Mouse (Mus musculus) liver, embryonic 14.5 days (tissue): ENCODE data around the gene Olfr1367. TPM values are rescaled to one million over a fixed set of nuclear protein-coding genes. Genes with fewer than 3 reads are reported as not detected.
A peak's percentile ranks its signal among the peaks of the same experiment; 100 is the strongest.

ENCODE experiments used
- ATAC-seq: fragments of 200-750 bp; cut with Nextera tagmentation; 2 replicates; pipeline ENCODE4 v1.8.0; 2017; ENCODE audit warnings: moderate number of reproducible peaks, mild to moderate bottlenecking, moderate library complexity; ENCODE audit not compliant: insufficient read depth
- DNase-seq, 3 experiments: peaks; one replicate each; pipeline ENCODE4 v3.0.0-alpha.2; 2012 to 2013; ENCODE audit warnings: low read depth in 3 of 3, low spot score in 3 of 3
- H3K27ac ChIP-seq: fragments of 300-500 bp; sonication (generic); 2 replicates; pipeline ENCODE4 v1.5.1; 2014; ENCODE audit warnings: moderate library complexity, mild to moderate bottlenecking, control low read depth, inconsistent platforms
- H3K27me3 ChIP-seq: fragments of 300-500 bp; sonication (generic); 2 replicates; pipeline ENCODE4 v1.6.1; 2014; ENCODE audit warnings: mild to moderate bottlenecking, low read length, moderate library complexity; ENCODE audit not compliant: control insufficient read depth, insufficient read depth
- H3K36me3 ChIP-seq: fragments of 300-500 bp; sonication (generic); replicated peaks from 2 replicates; pipeline ENCODE4 v1.6.1; 2014; ENCODE audit warnings: low read depth; ENCODE audit not compliant: control insufficient read depth, insufficient read depth
- H3K4me1 ChIP-seq, 2 experiments: fragments of 200-500 bp in 1 of 2; fragments of 300-500 bp in 1 of 2; sonication (generic) in 1 of 2; replicated peaks; 2 replicates each; pipeline ENCODE4 v1.6.1; 2012 to 2014; ENCODE audit warnings: antibody characterized with exemption in 1 of 2, inconsistent platforms in 1 of 2, low read length in 1 of 2; ENCODE audit not compliant: control insufficient read depth in 2 of 2, insufficient read depth in 2 of 2
- H3K4me2 ChIP-seq: fragments of 300-500 bp; sonication (generic); 2 replicates; pipeline ENCODE4 v1.6.1; 2014; ENCODE audit warnings: low read depth, mild to moderate bottlenecking, control low read depth, moderate library complexity
- H3K4me3 ChIP-seq, 2 experiments: fragments of 200-500 bp in 1 of 2; fragments of 300-500 bp in 1 of 2; sonication (generic) in 1 of 2; 2 replicates each; pipeline ENCODE4 v1.5.1; 2012 to 2014; ENCODE audit warnings: low read depth in 2 of 2, low read length in 2 of 2, mild to moderate bottlenecking in 2 of 2, control low read depth in 1 of 2, inconsistent platforms in 1 of 2, moderate library complexity in 1 of 2; ENCODE audit not compliant: insufficient read depth in 1 of 2
- H3K9ac ChIP-seq: fragments of 300-500 bp; sonication (generic); replicated peaks from 2 replicates; pipeline ENCODE4 v1.6.1; 2014; ENCODE audit warnings: mild to moderate bottlenecking, control low read depth, moderate library complexity
- H3K9me3 ChIP-seq: fragments of 300-500 bp; sonication (generic); 2 replicates; pipeline ENCODE4 v1.6.1; 2016; ENCODE audit warnings: low read length, mixed read lengths; ENCODE audit not compliant: control insufficient read depth
- CTCF ChIP-seq: IDR thresholded peaks from 2 replicates; pipeline ENCODE4 v1.5.1; 2016; ENCODE audit warnings: antibody characterized with exemption, low read depth, control low read depth
- EP300 ChIP-seq: IDR thresholded peaks from 2 replicates; pipeline ENCODE4 v1.6.1; 2016; ENCODE audit warnings: antibody characterized with exemption, low read depth
- WGBS: fragments of 180-500 bp; shearing (Covaris S2); extraction: QIAGEN DNeasy Blood & Tissue Kit; methylation state at CpG from one replicate; pipeline ENCODE4 v1.1.7; 2014; ENCODE audit not compliant: insufficient replicate concordance; 5-methylcytosine and 5-hydroxymethylcytosine counted together
- polyA plus RNA-seq, 2 experiments: library from polyadenylated mRNA; depleted of rRNA in 1 of 2; stranded (reverse) in 1 of 2; unstranded in 1 of 2; fragments of >200 nt; fragmentation: Nextera tagmentation in 1 of 2; extraction: Ambion mirVana in 1 of 2; gene quantifications; 2 replicates each; pipeline versions ENCODE4 v1.2.1 to v1.2.3; 2012 to 2014

Gene Olfr1367
- polyA plus RNA-seq, 2 experiments = not detected

- peak within 1 kb of the TSS; percentile 84 to 87 for H3K4me3 ChIP-seq
- no peaks in the 10 kb centered on the region for H3K9me3 ChIP-seq
- peak within 1 kb of the TSS; percentile 61 for H3K27ac ChIP-seq
- peak within 1 kb of the TSS; percentile 94 for H3K9ac ChIP-seq
- DNase-seq (peak; percentile 82 to 92 (median 86)), ATAC-seq (peak; percentile 99)
- under 1% methylated on average over 29 of the region's 29 CpGs for WGBS
- H3K4me2 ChIP-seq = peak within 1 kb of the TSS; percentile 89
- no peak for TF ChIP-seq CTCF
- peak; percentile 25; the same call in 1 of the 2 replicates for TF ChIP-seq EP300
- H3K36me3 ChIP-seq = peaks cover 3% of the 10 kb centered on the region; the same call in 1 of the 2 replicates
- no peaks in the 10 kb centered on the region for H3K27me3 ChIP-seq
- peaks cover 3 to 8% of the 10 kb centered on the region in 2 experiments; a peak in 3 of 4 replicates for H3K4me1 ChIP-seq
Measured at GRCm38 (mm10) chr13:21362621-21363248, 16.0 kb downstream of the Olfr1367 start, which contains the start of gene Zscan12. Gene Zscan12 (plus strand): TSS chr13:21362820.

GRCm38 (mm10) chr13:21363719-21364118 lies 17.0 kb downstream of the Olfr1367 start:
- Histone ChIP-seq H3K36me3 (peaks cover 8% of the 10 kb centered on the region), H3K27ac (no peak overlapping the region), H3K4me3 (peak overlapping the region in 1 of 2 experiments; percentile 84; a peak in 2 of 4 replicates), H3K4me2 (peak overlapping the region; percentile 89), H3K9me3 (no peaks in the 10 kb centered on the region), H3K9ac (peak overlapping the region; percentile 94), H3K27me3 (no peaks in the 10 kb centered on the region), H3K4me1 (peaks cover 5 to 8% of the 10 kb centered on the region in 2 experiments; a peak in 3 of 4 replicates)
- TF ChIP-seq EP300 = no peak
- no peak for TF ChIP-seq CTCF
- WGBS = 69% methylated on average over 12 of the region's 12 CpGs
- DNase-seq (no peak), ATAC-seq (no peak)

- H3K4me1 ChIP-seq = peaks cover 5 to 8% of the 10 kb centered on the region in 2 experiments; a peak in 3 of 4 replicates
- H3K36me3 ChIP-seq = peaks cover 14% of the 10 kb centered on the region
- ATAC-seq (no peak), DNase-seq (no peak)
- H3K27ac ChIP-seq = no peak overlapping the region
- H3K4me2 ChIP-seq = no peak overlapping the region
- H3K9me3 ChIP-seq = no peaks in the 10 kb centered on the region
- no peak overlapping the region for H3K9ac ChIP-seq
- WGBS = 64% methylated on average over 6 of the region's 6 CpGs
- no peaks in the 10 kb centered on the region for H3K27me3 ChIP-seq
- H3K4me3 ChIP-seq = no peak overlapping the region
- TF ChIP-seq EP300 = no peak
- no peak for TF ChIP-seq CTCF
Measured at GRCm38 (mm10) chr13:21366635-21367034, 19.9 kb downstream of the Olfr1367 start.

- Histone ChIP-seq H3K9ac (no peak overlapping the region), H3K9me3 (no peaks in the 10 kb centered on the region), H3K27me3 (no peaks in the 10 kb centered on the region), H3K4me1 (0 out of 4 replicates have a peak, but pooled peaks cover 0 to 2% of the 10 kb centered on the region in 2 experiments), H3K27ac (no peak overlapping the region), H3K36me3 (peaks cover 11% of the 10 kb centered on the region), H3K4me2 (no peak overlapping the region), H3K4me3 (no peak overlapping the region)
- 62% methylated on average over 2 of the region's 2 CpGs for WGBS
- ATAC-seq (no peak), DNase-seq (no peak)
- TF ChIP-seq CTCF (no peak), EP300 (no peak)
Measured at GRCm38 (mm10) chr13:21372700-21373099, 26.0 kb downstream of the Olfr1367 start.

- TF ChIP-seq EP300 = no peak
- TF ChIP-seq CTCF = no peak
- H3K27ac ChIP-seq = no peak overlapping the region
- no peaks in the 10 kb centered on the region for H3K9me3 ChIP-seq
- no peak overlapping the region; the same call in 1 of the 2 replicates for H3K9ac ChIP-seq
- H3K27me3 ChIP-seq = no peaks in the 10 kb centered on the region
- WGBS = 62% methylated on average over 2 of the region's 2 CpGs
- no peak for DNase-seq
- no peaks in the 10 kb centered on the region for H3K36me3 ChIP-seq
- no peaks in the 10 kb centered on the region for H3K4me1 ChIP-seq
- no peak for ATAC-seq
- H3K4me2 ChIP-seq = no peak overlapping the region
- H3K4me3 ChIP-seq = no peak overlapping the region
Measured at GRCm38 (mm10) chr13:21377773-21378172, 31.1 kb downstream of the Olfr1367 start.
